In the genomic region with DNA sequence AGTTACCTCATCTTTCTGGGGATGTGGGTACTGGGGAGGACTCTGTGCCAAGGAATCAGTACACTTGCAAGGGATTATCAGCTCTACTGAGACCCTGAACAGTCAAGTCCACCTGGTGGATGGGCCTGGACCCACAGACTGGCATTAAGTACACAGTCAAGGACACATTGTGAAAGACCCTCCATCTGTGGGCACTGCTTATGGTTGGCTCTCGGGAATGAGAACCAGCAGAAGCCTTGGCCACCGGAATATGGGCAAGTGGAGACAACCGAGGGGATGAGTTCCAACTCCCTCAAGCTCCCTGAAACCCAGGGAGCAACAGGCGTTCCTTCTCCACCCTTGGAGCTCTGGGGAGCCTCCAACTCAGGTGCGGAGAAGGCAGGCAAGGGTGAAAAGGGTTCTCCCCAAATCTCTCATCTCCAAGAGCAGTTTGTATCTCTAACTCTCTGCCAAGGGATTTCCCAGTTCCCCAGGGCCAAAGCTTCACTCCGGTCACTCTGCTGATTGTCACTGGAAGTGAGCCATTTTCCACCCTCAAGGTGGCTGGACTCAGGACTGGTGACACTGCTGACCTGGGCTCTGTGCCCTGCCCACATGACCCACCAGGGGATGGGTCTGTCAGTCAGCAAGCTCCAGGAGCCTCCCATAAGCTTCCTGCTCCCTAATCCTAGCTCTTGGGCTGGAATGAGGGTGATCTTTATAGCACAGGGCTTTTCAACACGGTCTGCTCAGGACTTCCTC, we compare ENCODE assay signal across 9 mouse cellular contexts. TPM values are rescaled to one million over a fixed set of nuclear protein-coding genes. Genes with fewer than 3 reads are reported as not detected.
A peak's percentile ranks its signal among the peaks of the same experiment; 100 is the strongest.
DNase-seq lines count a peak whose midpoint lies in the region; ATAC-seq and TF ChIP-seq lines count a peak whose summit lies in the region.
"Had no signal": no experiment of that assay in that cellular context is flagged by ENCODE, and none has a peak within 500 bp of the region (broad histone marks: within the 10 kb centered on the region; RNA-seq: fewer than 3 reads in every experiment).

No protein-coding gene starts in this region.

- H3K27me3 ChIP-seq in lung, embryonic 14.5 days (ENCODE audit: insufficient read depth, low read length), result no peaks in the 10 kb centered on the region
- no peaks in the 10 kb centered on the region for H3K27me3 ChIP-seq in liver, embryonic 16.5 days (ENCODE audit: control insufficient read depth, insufficient read depth, low read depth, low read length)
- H3K27me3 ChIP-seq in forebrain, embryonic 11.5 days (ENCODE audit: control insufficient read depth, insufficient read depth, low read length), result no peaks in the 10 kb centered on the region
- H3K27me3 ChIP-seq: hindbrain, embryonic 15.5 days had no signal

- no peak overlapping the region for H3K4me3 ChIP-seq in lung, embryonic 14.5 days (ENCODE audit: low read depth, low read length)
- H3K4me3 ChIP-seq in liver, embryonic 16.5 days (ENCODE audit: low read depth, low read length), result no peak overlapping the region
- H3K4me3 ChIP-seq in forebrain, embryonic 11.5 days (ENCODE audit: low read depth, low read length), result no peak overlapping the region
- H3K4me3 ChIP-seq: hindbrain, embryonic 15.5 days had no signal

- WGBS in lung, embryonic 14.5 days, result 82% methylated on average over 7 of the region's 7 CpGs
- WGBS in liver, embryonic 16.5 days (ENCODE audit: insufficient replicate concordance), result 62% methylated on average over 7 of the region's 7 CpGs
- 83% methylated on average over 7 of the region's 7 CpGs for WGBS in forebrain, embryonic 11.5 days

- intact Hi-C loops in heart, postnatal 10 days (cut with DNase I), result loop anchor here (1.0 kb wide), 1 partner anchor 17 kb away; no protein-coding TSS in a partner anchor

- no peak for DNase-seq in lung, embryonic 14.5 days
- no peak for DNase-seq in lung, postnatal 25 days (ENCODE audit: low spot score)
- DNase-seq in gastrocnemius, postnatal 25 days, result peak; percentile 55
- peak; percentile 71 to 78 for DNase-seq in heart, postnatal 10 days
- DNase-seq in forebrain, embryonic 11.5 days (ENCODE audit: low spot score), result no peak
- DNase-seq in layer of hippocampus, adult 18-20 months (ENCODE audit: low spot score in 2 of 2), result no peak
- DNase-seq in embryo, embryonic 10 days (ENCODE audit: low spot score), result no peak

- no peak for TF ChIP-seq CTCF in lung, embryonic 14.5 days (IDR thresholded peaks at IDR 0.05; ENCODE audit: low read depth)

- no peak overlapping the region for H3K9ac ChIP-seq in lung, embryonic 14.5 days
- H3K9ac ChIP-seq in liver, embryonic 16.5 days (ENCODE audit: low read depth, low read length), result no peak overlapping the region
- H3K9ac ChIP-seq in forebrain, embryonic 11.5 days (ENCODE audit: low read length), result no peak overlapping the region
- H3K9ac ChIP-seq: hindbrain, embryonic 15.5 days had no signal

- ATAC-seq in lung, embryonic 14.5 days (ENCODE audit: insufficient read depth), result no peak
- no peak for ATAC-seq in liver, embryonic 16.5 days (ENCODE audit: low read depth)
- no peak for ATAC-seq in forebrain, embryonic 11.5 days (replicated peaks; ENCODE audit: low FRiP score)

- H3K9me3 ChIP-seq in lung, embryonic 14.5 days (ENCODE audit: low read depth, low read length), result no peaks in the 10 kb centered on the region
- no peaks in the 10 kb centered on the region for H3K9me3 ChIP-seq in liver, embryonic 16.5 days (replicated peaks; ENCODE audit: control insufficient read depth, low read length)
- no peaks in the 10 kb centered on the region for H3K9me3 ChIP-seq in forebrain, embryonic 11.5 days (ENCODE audit: control insufficient read depth, low read length)
- H3K9me3 ChIP-seq: hindbrain, embryonic 15.5 days had no signal

- no peak overlapping the region for H3K27ac ChIP-seq in lung, embryonic 14.5 days (ENCODE audit: low read depth)
- H3K27ac ChIP-seq in liver, embryonic 16.5 days (ENCODE audit: low read length), result peak overlapping the region; percentile 27; the same call in 1 of the 2 replicates
- H3K27ac ChIP-seq in forebrain, embryonic 11.5 days (ENCODE audit: low read depth, low read length), result no peak overlapping the region
- H3K27ac ChIP-seq: hindbrain, embryonic 15.5 days had no signal

- no peaks in the 10 kb centered on the region for H3K36me3 ChIP-seq in lung, embryonic 14.5 days (ENCODE audit: insufficient read depth)
- H3K36me3 ChIP-seq in liver, embryonic 16.5 days (ENCODE audit: control insufficient read depth, insufficient read depth), result no peaks in the 10 kb centered on the region
- H3K36me3 ChIP-seq in forebrain, embryonic 11.5 days (ENCODE audit: control insufficient read depth, insufficient read depth, low read length), result no peaks in the 10 kb centered on the region; the same call in 1 of the 2 replicates
- H3K36me3 ChIP-seq: hindbrain, embryonic 15.5 days had no signal

- H3K4me1 ChIP-seq in lung, embryonic 14.5 days (ENCODE audit: insufficient read depth), result peaks cover 11% of the 10 kb centered on the region; the same call in 1 of the 2 replicates
- peaks cover 9% of the 10 kb centered on the region for H3K4me1 ChIP-seq in liver, embryonic 16.5 days (ENCODE audit: control insufficient read depth, low read depth, low read length)
- H3K4me1 ChIP-seq in forebrain, embryonic 11.5 days (replicated peaks; ENCODE audit: control insufficient read depth, insufficient read depth, low read length), result peaks cover 13% of the 10 kb centered on the region

- peak overlapping the region; percentile 13; the same call in 1 of the 2 replicates for H3K4me2 ChIP-seq in lung, embryonic 14.5 days
- no peak overlapping the region for H3K4me2 ChIP-seq in liver, embryonic 16.5 days (ENCODE audit: low read depth, low read length)
- H3K4me2 ChIP-seq in forebrain, embryonic 11.5 days (ENCODE audit: low read depth, low read length, severe bottlenecking), result no peak overlapping the region
- H3K4me2 ChIP-seq: hindbrain, embryonic 15.5 days had no signal

RNA-seq across cellular contexts. Expression of gene Map3k14, which starts 5.4 kb away (rescaled TPM):
- polyA plus RNA-seq in lung, embryonic 14.5 days (2014; fragmentation: Nextera tagmentation; extraction: Ambion mirVana), result 3.1 and 3.9 TPM in 2 replicates
- total RNA-seq in gastrocnemius, postnatal 25 days (2021), result 1 to 10 TPM; 2.8 to 4.1 TPM
- total RNA-seq in heart, postnatal 10 days (2021), result 1 to 10 TPM; 3.8 to 4.3 TPM
- 0.56 and 0.64 TPM in 2 replicates for polyA plus RNA-seq in liver, embryonic 16.5 days (2015; fragmentation: Nextera tagmentation; extraction: Ambion mirVana)
- polyA plus RNA-seq in forebrain, embryonic 11.5 days (2014; fragmentation: Nextera tagmentation; extraction: Ambion mirVana), result 3.8 and 4.6 TPM in 2 replicates
- total RNA-seq in layer of hippocampus, adult 18-20 months (2021), result 1 to 10 TPM; 4.5 to 4.7 TPM

RNA-seq across cellular contexts. Expression of gene Spata32, which starts 43.6 kb away (rescaled TPM):
- polyA plus RNA-seq in lung, embryonic 14.5 days (2014; fragmentation: Nextera tagmentation; extraction: Ambion mirVana), result not detected in 2 replicates
- total RNA-seq in gastrocnemius, postnatal 25 days (2021), result not detected
- not detected for total RNA-seq in heart, postnatal 10 days (2021)
- polyA plus RNA-seq in liver, embryonic 16.5 days (2015; fragmentation: Nextera tagmentation; extraction: Ambion mirVana), result not detected in 2 replicates
- polyA plus RNA-seq in forebrain, embryonic 11.5 days (2014; fragmentation: Nextera tagmentation; extraction: Ambion mirVana), result not detected in 2 replicates
- 1 to 10 TPM in 1 of 2 experiments, under 1 TPM in 1; 0.99 to 1.6 TPM for total RNA-seq in layer of hippocampus, adult 18-20 months (2021)

RNA-seq across cellular contexts. Expression of gene 1700023F06Rik, which starts 53.5 kb away (rescaled TPM):
- polyA plus RNA-seq in lung, embryonic 14.5 days (2014; fragmentation: Nextera tagmentation; extraction: Ambion mirVana), result 0.89 and 1.2 TPM in 2 replicates
- not detected for total RNA-seq in gastrocnemius, postnatal 25 days (2021)
- total RNA-seq in heart, postnatal 10 days (2021), result not detected
- polyA plus RNA-seq in liver, embryonic 16.5 days (2015; fragmentation: Nextera tagmentation; extraction: Ambion mirVana), result not detected in 2 replicates
- polyA plus RNA-seq in forebrain, embryonic 11.5 days (2014; fragmentation: Nextera tagmentation; extraction: Ambion mirVana), result 0.23 and 0.32 TPM in 2 replicates
- total RNA-seq in layer of hippocampus, adult 18-20 months (2021), result 1 to 10 TPM; 1.6 to 2.2 TPM

Comparison
In these comparisons a context has a peak if more than half of its experiments do, and no peak if none do; other contexts are left out.
1. DNase-seq: peak in gastrocnemius, postnatal 25 days (single experiment) and heart, postnatal 10 days (2 of 2); none in lung, embryonic 14.5 days (single experiment), lung, postnatal 25 days (single experiment), forebrain, embryonic 11.5 days (single experiment), layer of hippocampus, adult 18-20 months (0 of 2) and embryo, embryonic 10 days (single experiment).